Mouse (Mus musculus): ENCODE results near the gene Foxi2. TPM values are rescaled to one million over a fixed set of nuclear protein-coding genes. Genes with fewer than 3 reads are reported as not detected.

Foxi2 gene
- polyA plus RNA-seq, 1 experiment = not detected

DNA sequence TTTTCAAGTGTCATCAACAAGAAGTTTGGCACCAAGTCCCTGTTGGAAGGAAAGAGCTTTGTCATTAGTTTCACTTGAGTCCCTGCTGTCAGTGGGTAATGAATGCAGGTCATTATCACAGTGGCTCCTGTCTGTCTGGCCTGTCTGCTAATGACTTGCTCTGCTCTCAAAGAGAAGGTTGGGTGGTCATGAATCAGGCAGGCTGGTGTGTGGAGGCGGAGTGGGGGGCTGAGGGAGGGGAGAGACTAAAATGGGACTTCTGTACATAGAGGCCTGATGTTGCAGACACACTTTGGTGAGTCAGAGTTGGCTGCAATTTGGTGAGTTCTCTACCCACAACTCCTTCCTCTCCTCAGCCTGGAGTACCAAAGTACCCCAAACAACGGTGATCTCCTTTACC, 20.8 kb downstream of the Foxi2 start:
- no peak for TF ChIP-seq CTCF (IDR thresholded peaks at IDR 0.05; ENCODE audit: control insufficient read depth, insufficient read depth, insufficient read length)
- TF ChIP-seq MAX (IDR thresholded peaks at IDR 0.05) = no peak
- no peak for TF ChIP-seq MYOD1 (IDR thresholded peaks at IDR 0.05; ENCODE audit: control insufficient read depth, insufficient read length, low read depth)
- TF ChIP-seq USF1 (IDR thresholded peaks at IDR 0.05; ENCODE audit: low read depth) = no peak
- H3K79me2 ChIP-seq (ENCODE audit: control insufficient read depth, insufficient read depth) = no peaks in the 10 kb centered on the region
- H3K36me3 ChIP-seq (ENCODE audit: control insufficient read depth, insufficient read depth) = no peaks in the 10 kb centered on the region
- no peak overlapping the region for H3K4me3 ChIP-seq (ENCODE audit: insufficient read depth, poor library complexity, severe bottlenecking)
- no peaks in the 10 kb centered on the region for H3K79me3 ChIP-seq (ENCODE audit: low read depth)
- no peaks in the 10 kb centered on the region for H3K27me3 ChIP-seq (ENCODE audit: control insufficient read depth, insufficient read depth, insufficient read length)
- H3ac ChIP-seq (ENCODE audit: control insufficient read depth, insufficient read length, low read depth) = no peak overlapping the region

DNA sequence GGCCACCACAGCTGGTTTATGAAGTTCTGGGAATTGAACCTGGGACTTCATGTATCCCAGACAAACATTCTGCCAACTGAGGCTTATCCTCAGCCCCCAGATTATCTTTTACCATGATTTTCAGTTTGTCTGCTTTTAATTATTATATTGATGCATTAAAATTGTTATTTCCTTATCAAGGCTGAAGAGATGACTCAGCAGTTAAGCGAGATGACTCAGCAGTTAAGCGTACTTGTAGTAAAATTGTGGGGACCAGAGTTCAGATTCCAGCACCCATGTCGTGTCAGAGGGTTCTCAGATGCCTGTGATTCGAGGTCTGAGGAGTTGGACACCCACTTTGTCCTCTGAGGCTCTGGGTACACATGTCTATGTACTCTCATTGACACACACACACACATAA, 33.8 kb downstream of the Foxi2 start:
- H3K36me3 ChIP-seq (ENCODE audit: control insufficient read depth, insufficient read depth) = no peaks in the 10 kb centered on the region
- H3ac ChIP-seq (ENCODE audit: control insufficient read depth, insufficient read length, low read depth) = no peak overlapping the region
- no peak overlapping the region for H3K4me3 ChIP-seq (ENCODE audit: insufficient read depth, poor library complexity, severe bottlenecking)
- no peak for TF ChIP-seq MAX (IDR thresholded peaks at IDR 0.05)
- no peak for TF ChIP-seq MYOG (IDR thresholded peaks at IDR 0.05; ENCODE audit: control insufficient read depth, extremely low read depth, insufficient read length)
- TF ChIP-seq CEBPB (IDR thresholded peaks at IDR 0.05; ENCODE audit: low read depth) = no peak
- no peak for TF ChIP-seq MYOD1 (IDR thresholded peaks at IDR 0.05; ENCODE audit: control insufficient read depth, insufficient read length, low read depth)
- no peak for TF ChIP-seq FOSL1 (IDR thresholded peaks at IDR 0.05; ENCODE audit: insufficient read depth, low read length, poor library complexity, severe bottlenecking)
- TF ChIP-seq USF1 (IDR thresholded peaks at IDR 0.05; ENCODE audit: low read depth) = no peak
- no peak for TF ChIP-seq CTCF (IDR thresholded peaks at IDR 0.05; ENCODE audit: control insufficient read depth, insufficient read depth, insufficient read length)
- H3K27me3 ChIP-seq (ENCODE audit: control insufficient read depth, insufficient read depth, insufficient read length) = peaks cover under 1% of the 10 kb centered on the region
- H3K79me2 ChIP-seq (ENCODE audit: control insufficient read depth, insufficient read depth) = no peaks in the 10 kb centered on the region
- H3K79me3 ChIP-seq (ENCODE audit: low read depth) = no peaks in the 10 kb centered on the region

DNA sequence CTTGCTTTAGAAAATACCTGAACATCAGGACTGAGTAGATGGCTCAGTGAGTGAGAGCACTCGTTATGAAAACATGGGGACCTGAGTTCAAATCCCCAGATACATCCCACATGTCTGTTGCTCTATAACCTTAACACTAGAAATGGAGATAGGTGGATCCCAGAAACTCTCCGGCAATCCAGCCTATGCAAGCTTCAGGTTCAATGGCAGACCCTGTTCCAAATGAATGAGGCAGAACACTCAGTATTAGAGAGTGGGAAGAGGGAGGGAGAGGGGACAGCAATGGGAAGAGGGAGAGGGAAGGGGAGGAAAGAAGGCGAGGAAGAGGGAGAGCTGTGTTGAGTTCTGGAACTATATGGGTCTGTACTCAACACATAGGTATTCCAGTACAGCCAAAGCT, 41.2 kb downstream of the Foxi2 start:
- Histone ChIP-seq H3K36me3 (ENCODE audit: control insufficient read depth, insufficient read depth) (no peaks in the 10 kb centered on the region), H3K79me2 (ENCODE audit: control insufficient read depth, insufficient read depth) (no peaks in the 10 kb centered on the region), H3K27me3 (ENCODE audit: control insufficient read depth, insufficient read depth, insufficient read length) (peaks cover 3% of the 10 kb centered on the region), H3ac (ENCODE audit: control insufficient read depth, insufficient read length, low read depth) (no peak overlapping the region), H3K4me3 (ENCODE audit: insufficient read depth, poor library complexity, severe bottlenecking) (no peak overlapping the region), H3K79me3 (ENCODE audit: low read depth) (no peaks in the 10 kb centered on the region)
- TF ChIP-seq CEBPB (IDR thresholded peaks at IDR 0.05; ENCODE audit: low read depth) = no peak
- no peak for TF ChIP-seq CTCF (IDR thresholded peaks at IDR 0.05; ENCODE audit: control insufficient read depth, insufficient read depth, insufficient read length)
- no peak for TF ChIP-seq MYOD1 (IDR thresholded peaks at IDR 0.05; ENCODE audit: control insufficient read depth, insufficient read length, low read depth)
- TF ChIP-seq FOSL1 (IDR thresholded peaks at IDR 0.05; ENCODE audit: insufficient read depth, low read length, poor library complexity, severe bottlenecking) = no peak

- TF ChIP-seq CEBPB (IDR thresholded peaks at IDR 0.05; ENCODE audit: low read depth) (no peak), CTCF (IDR thresholded peaks at IDR 0.05; ENCODE audit: control insufficient read depth, insufficient read depth, insufficient read length) (no peak), MYOG (IDR thresholded peaks at IDR 0.05; ENCODE audit: control insufficient read depth, extremely low read depth, insufficient read length) (no peak), MYOD1 (IDR thresholded peaks at IDR 0.05; ENCODE audit: control insufficient read depth, insufficient read length, low read depth) (no peak), FOSL1 (IDR thresholded peaks at IDR 0.05; ENCODE audit: insufficient read depth, low read length, poor library complexity, severe bottlenecking) (no peak), USF1 (IDR thresholded peaks at IDR 0.05; ENCODE audit: low read depth) (no peak), MAX (IDR thresholded peaks at IDR 0.05) (no peak)
- H3K79me3 ChIP-seq (ENCODE audit: low read depth) = no peaks in the 10 kb centered on the region
- no peak overlapping the region for H3K4me3 ChIP-seq (ENCODE audit: insufficient read depth, poor library complexity, severe bottlenecking)
- H3K79me2 ChIP-seq (ENCODE audit: control insufficient read depth, insufficient read depth) = no peaks in the 10 kb centered on the region
- H3ac ChIP-seq (ENCODE audit: control insufficient read depth, insufficient read length, low read depth) = no peak overlapping the region
- H3K36me3 ChIP-seq (ENCODE audit: control insufficient read depth, insufficient read depth) = no peaks in the 10 kb centered on the region
- H3K27me3 ChIP-seq (ENCODE audit: control insufficient read depth, insufficient read depth, insufficient read length) = peaks cover 3% of the 10 kb centered on the region
Observed at GRCm38 (mm10) chr7:135452366-135452765, 42.3 kb downstream of the Foxi2 start.

DNA sequence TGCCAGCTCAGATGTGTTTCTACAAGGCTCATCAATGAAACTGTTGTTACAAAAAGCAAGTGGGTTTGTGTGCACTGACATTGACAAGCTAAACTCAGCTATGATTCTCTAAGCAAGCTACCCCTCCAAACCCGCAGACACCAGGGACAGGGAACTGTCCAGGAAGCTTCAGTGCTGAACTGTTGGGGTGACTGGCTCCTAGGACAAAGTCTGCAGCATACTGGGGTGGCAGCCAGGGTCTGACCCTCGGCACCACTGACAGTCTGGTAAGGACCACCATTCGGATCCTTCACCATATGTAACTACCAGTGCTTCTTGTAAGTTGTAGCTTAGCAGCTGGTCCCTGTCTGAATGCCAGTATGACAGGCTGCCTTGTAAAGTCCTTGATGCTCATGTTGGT, 43.6 kb downstream of the Foxi2 start:
- TF ChIP-seq CEBPB (IDR thresholded peaks at IDR 0.05; ENCODE audit: low read depth) = no peak
- TF ChIP-seq MYOD1 (IDR thresholded peaks at IDR 0.05; ENCODE audit: control insufficient read depth, insufficient read length, low read depth) = no peak
- TF ChIP-seq MAX (IDR thresholded peaks at IDR 0.05) = no peak
- no peak for TF ChIP-seq FOSL1 (IDR thresholded peaks at IDR 0.05; ENCODE audit: insufficient read depth, low read length, poor library complexity, severe bottlenecking)
- TF ChIP-seq MYOG (IDR thresholded peaks at IDR 0.05; ENCODE audit: control insufficient read depth, extremely low read depth, insufficient read length) = no peak
- TF ChIP-seq USF1 (IDR thresholded peaks at IDR 0.05; ENCODE audit: low read depth) = no peak
- TF ChIP-seq CTCF (IDR thresholded peaks at IDR 0.05; ENCODE audit: control insufficient read depth, insufficient read depth, insufficient read length) = no peak
- Histone ChIP-seq H3K79me2 (ENCODE audit: control insufficient read depth, insufficient read depth) (no peaks in the 10 kb centered on the region), H3K27me3 (ENCODE audit: control insufficient read depth, insufficient read depth, insufficient read length) (peaks cover 3% of the 10 kb centered on the region), H3K36me3 (ENCODE audit: control insufficient read depth, insufficient read depth) (no peaks in the 10 kb centered on the region), H3ac (ENCODE audit: control insufficient read depth, insufficient read length, low read depth) (no peak overlapping the region), H3K4me3 (ENCODE audit: insufficient read depth, poor library complexity, severe bottlenecking) (no peak overlapping the region), H3K79me3 (ENCODE audit: low read depth) (no peaks in the 10 kb centered on the region)

Other genes with a start within 250 kb of the Foxi2 start
- gene Nps, start 151.6 kb upstream of the Foxi2 start, polyA plus RNA-seq (2012; fragmentation: generic; extraction: Trizol) = not detected
- gene Clrn3, start 118.3 kb downstream of the Foxi2 start, polyA plus RNA-seq (2012; fragmentation: generic; extraction: Trizol) = not detected
- 1.5 TPM for gene Ptpre, start 127.2 kb downstream of the Foxi2 start, polyA plus RNA-seq (2012; fragmentation: generic; extraction: Trizol)

Measured in C2C12 (cell line).